Mouse (Mus musculus) mature B cell (primary cell): ENCODE measurements around the gene Grcc10.

Experiments used
- in situ Hi-C: fragments of 300-500 bp; cut with MboI; formaldehyde crosslinking; loops from 2 replicates; pipeline ENCODE4 v1.14.3; 2019

Grcc10 gene

GRCm38 (mm10) chr6:124756652-124757350 lies 15.6 kb upstream of the Grcc10 start:
- in situ Hi-C loops = no loop called here

GRCm38 (mm10) chr6:124755831-124756595 lies 14.8 kb upstream of the Grcc10 start, which contains the start of the genes Gm45234 and Atn1:
Gene Gm45234, minus strand, starts transcription at chr6:124756021.
Gene Atn1, minus strand, starts transcription at chr6:124756524.
- in situ Hi-C loops = no loop called here

GRCm38 (mm10) chr6:124755306-124755705 lies 14.1 kb upstream of the Grcc10 start:
- in situ Hi-C loops = no loop called here

- in situ Hi-C loops = no loop called here
Observed at GRCm38 (mm10) chr6:124753861-124754260, 12.7 kb upstream of the Grcc10 start.

- in situ Hi-C loops = no loop called here
Observed at GRCm38 (mm10) chr6:124750405-124750804, 9.2 kb upstream of the Grcc10 start.

- in situ Hi-C loops = no loop called here
Observed at GRCm38 (mm10) chr6:124746654-124747632, 5.8 kb upstream of the Grcc10 start.

- in situ Hi-C loops = no loop called here
Observed at GRCm38 (mm10) chr6:124746296-124746605, 5.1 kb upstream of the Grcc10 start.

- in situ Hi-C loops = no loop called here
Observed at GRCm38 (mm10) chr6:124745490-124746295, 4.5 kb upstream of the Grcc10 start.

- in situ Hi-C loops = no loop called here
Observed at GRCm38 (mm10) chr6:124744755-124745321, 3.7 kb upstream of the Grcc10 start.

GRCm38 (mm10) chr6:124743647-124744046 lies 2.5 kb upstream of the Grcc10 start:
- in situ Hi-C loops = no loop called here

GRCm38 (mm10) chr6:124742839-124743514 lies 1.8 kb upstream of the Grcc10 start:
- in situ Hi-C loops = no loop called here

- in situ Hi-C loops = no loop called here
Observed at GRCm38 (mm10) chr6:124741842-124742241, 668 bp upstream of the Grcc10 start.

- in situ Hi-C loops = no loop called here
Observed at GRCm38 (mm10) chr6:124740211-124740887, 825 bp downstream of the Grcc10 start.

- in situ Hi-C loops = no loop called here
Observed at GRCm38 (mm10) chr6:124739231-124739796, 1.9 kb downstream of the Grcc10 start.

- in situ Hi-C loops = no loop called here
Observed at GRCm38 (mm10) chr6:124738511-124739023, 2.6 kb downstream of the Grcc10 start, which contains the start of gene Ptpn6. Gene Ptpn6, minus strand, starts transcription at chr6:124738714.

- in situ Hi-C loops = no loop called here
Observed at GRCm38 (mm10) chr6:124737040-124737439, 4.1 kb downstream of the Grcc10 start.

- in situ Hi-C loops = no loop called here
Observed at GRCm38 (mm10) chr6:124734417-124734816, 6.8 kb downstream of the Grcc10 start.

- in situ Hi-C loops = no loop called here
Observed at GRCm38 (mm10) chr6:124732476-124733370, 8.5 kb downstream of the Grcc10 start.
